Mouse (Mus musculus): ENCODE measurements around the gene Usp49. TPM values are rescaled to one million over a fixed set of nuclear protein-coding genes. Genes with fewer than 3 reads are reported as not detected.

Usp49 gene
- polyA plus RNA-seq, 2 experiments, result 2.9 to 6.6 TPM

GRCm38 (mm10) chr17:47703556-47703955 is 73.1 kb downstream of the Usp49 start:
- Histone ChIP-seq H3K4me2 (ENCODE audit: low read depth) (no peak overlapping the region), H3K27me3 (ENCODE audit: control insufficient read depth, insufficient read depth, low read length) (peaks cover 15% of the 10 kb centered on the region), H3K4me1 (replicated peaks; ENCODE audit: control insufficient read depth in 2 of 2, insufficient read depth in 2 of 2, low read length in 1 of 2) (no peaks in the 10 kb centered on the region; a peak in 1 of 4 replicates), H3K36me3 (replicated peaks; ENCODE audit: control insufficient read depth, insufficient read depth, low read depth) (no peaks in the 10 kb centered on the region), H3K9ac (replicated peaks) (no peak overlapping the region), H3K9me3 (ENCODE audit: control insufficient read depth, low read length) (no peaks in the 10 kb centered on the region), H3K27ac (no peak overlapping the region), H3K4me3 (ENCODE audit: insufficient read depth in 1 of 2, low read depth in 2 of 2, low read length in 2 of 2) (no peak overlapping the region)
- ATAC-seq (ENCODE audit: insufficient read depth), result no peak
- WGBS (ENCODE audit: insufficient replicate concordance), result 19% methylated on average over 20 of the region's 20 CpGs
- TF ChIP-seq EP300 (IDR thresholded peaks at IDR 0.05; ENCODE audit: low read depth), result no peak
- TF ChIP-seq CTCF (IDR thresholded peaks at IDR 0.05; ENCODE audit: low read depth), result no peak
- DNase-seq (ENCODE audit: low read depth in 3 of 3, low spot score in 3 of 3), result no peak

- Histone ChIP-seq H3K9me3 (ENCODE audit: control insufficient read depth, low read length) (no peaks in the 10 kb centered on the region), H3K36me3 (replicated peaks; ENCODE audit: control insufficient read depth, insufficient read depth, low read depth) (no peaks in the 10 kb centered on the region), H3K4me1 (replicated peaks; ENCODE audit: control insufficient read depth in 2 of 2, insufficient read depth in 2 of 2, low read length in 1 of 2) (no peaks in the 10 kb centered on the region; a peak in 1 of 4 replicates), H3K27ac (no peak overlapping the region), H3K4me2 (ENCODE audit: low read depth) (no peak overlapping the region), H3K9ac (replicated peaks) (no peak overlapping the region), H3K27me3 (ENCODE audit: control insufficient read depth, insufficient read depth, low read length) (peaks cover 15% of the 10 kb centered on the region), H3K4me3 (ENCODE audit: insufficient read depth in 1 of 2, low read depth in 2 of 2, low read length in 2 of 2) (no peak overlapping the region)
- ATAC-seq (ENCODE audit: insufficient read depth) (no peak), DNase-seq (ENCODE audit: low read depth in 3 of 3, low spot score in 3 of 3) (no peak)
- TF ChIP-seq EP300 (IDR thresholded peaks at IDR 0.05; ENCODE audit: low read depth) (no peak), CTCF (IDR thresholded peaks at IDR 0.05; ENCODE audit: low read depth) (peak; percentile 46)
- WGBS (ENCODE audit: insufficient replicate concordance), result 62% methylated on average over 4 of the region's 4 CpGs
Measured at GRCm38 (mm10) chr17:47704692-47705091, 74.2 kb downstream of the Usp49 start.

GRCm38 (mm10) chr17:47706196-47706595 is 75.7 kb downstream of the Usp49 start:
- Histone ChIP-seq H3K4me2 (ENCODE audit: low read depth) (no peak overlapping the region), H3K9me3 (ENCODE audit: control insufficient read depth, low read length) (no peaks in the 10 kb centered on the region), H3K27ac (no peak overlapping the region), H3K4me3 (ENCODE audit: insufficient read depth in 1 of 2, low read depth in 2 of 2, low read length in 2 of 2) (no peak overlapping the region), H3K27me3 (ENCODE audit: control insufficient read depth, insufficient read depth, low read length) (peaks cover 15% of the 10 kb centered on the region), H3K4me1 (replicated peaks; ENCODE audit: control insufficient read depth in 2 of 2, insufficient read depth in 2 of 2, low read length in 1 of 2) (0 out of 4 replicates have a peak, but pooled peaks cover 0 to 2% of the 10 kb centered on the region in 2 experiments), H3K9ac (replicated peaks) (no peak overlapping the region), H3K36me3 (replicated peaks; ENCODE audit: control insufficient read depth, insufficient read depth, low read depth) (no peaks in the 10 kb centered on the region)
- ATAC-seq (ENCODE audit: insufficient read depth) (no peak), DNase-seq (ENCODE audit: low read depth in 3 of 3, low spot score in 3 of 3) (no peak)
- no peak for TF ChIP-seq CTCF (IDR thresholded peaks at IDR 0.05; ENCODE audit: low read depth)
- no peak for TF ChIP-seq EP300 (IDR thresholded peaks at IDR 0.05; ENCODE audit: low read depth)
- 41% methylated on average over 1 of the region's 1 CpGs for WGBS (ENCODE audit: insufficient replicate concordance)

- no peak overlapping the region for H3K9ac ChIP-seq (replicated peaks)
- DNase-seq (ENCODE audit: low read depth in 3 of 3, low spot score in 3 of 3) (no peak), ATAC-seq (ENCODE audit: insufficient read depth) (no peak)
- TF ChIP-seq EP300 (IDR thresholded peaks at IDR 0.05; ENCODE audit: low read depth) (no peak), CTCF (IDR thresholded peaks at IDR 0.05; ENCODE audit: low read depth) (no peak)
- no peak overlapping the region for H3K4me3 ChIP-seq (ENCODE audit: insufficient read depth in 1 of 2, low read depth in 2 of 2, low read length in 2 of 2)
- 0 out of 4 replicates have a peak, but pooled peaks cover 0 to 4% of the 10 kb centered on the region in 2 experiments for H3K4me1 ChIP-seq (replicated peaks; ENCODE audit: control insufficient read depth in 2 of 2, insufficient read depth in 2 of 2, low read length in 1 of 2)
- no peak overlapping the region for H3K27ac ChIP-seq
- 58% methylated on average over 3 of the region's 3 CpGs for WGBS (ENCODE audit: insufficient replicate concordance)
- no peaks in the 10 kb centered on the region for H3K9me3 ChIP-seq (ENCODE audit: control insufficient read depth, low read length)
- H3K27me3 ChIP-seq (ENCODE audit: control insufficient read depth, insufficient read depth, low read length), result peaks cover 9% of the 10 kb centered on the region
- no peak overlapping the region for H3K4me2 ChIP-seq (ENCODE audit: low read depth)
- H3K36me3 ChIP-seq (replicated peaks; ENCODE audit: control insufficient read depth, insufficient read depth, low read depth), result no peaks in the 10 kb centered on the region
Measured at GRCm38 (mm10) chr17:47707961-47708360, 77.5 kb downstream of the Usp49 start.

DNA sequence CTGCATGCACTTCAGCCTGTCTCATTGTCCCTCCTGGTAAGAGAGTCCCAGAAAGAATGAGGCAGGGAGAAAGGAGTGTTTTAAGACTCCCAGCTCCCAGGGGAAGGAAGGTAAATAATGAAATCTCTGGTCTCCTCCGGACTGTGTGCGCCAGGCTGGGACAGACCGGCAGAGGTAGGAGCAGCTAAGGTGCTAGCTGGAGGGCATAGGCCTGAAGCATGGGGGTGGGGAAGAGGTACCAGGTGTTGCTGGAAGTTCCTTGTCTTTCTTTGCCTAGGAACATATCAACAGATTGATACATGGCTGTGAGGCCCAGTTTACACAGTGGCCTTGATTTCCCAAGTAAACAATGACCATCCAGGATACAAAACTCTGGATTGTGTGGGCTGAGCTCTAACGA is 78.5 kb downstream of the Usp49 start:
- no peaks in the 10 kb centered on the region for H3K36me3 ChIP-seq (replicated peaks; ENCODE audit: control insufficient read depth, insufficient read depth, low read depth)
- ATAC-seq (ENCODE audit: insufficient read depth) (no peak), DNase-seq (ENCODE audit: low read depth in 3 of 3, low spot score in 3 of 3) (no peak)
- no peak overlapping the region for H3K4me3 ChIP-seq (ENCODE audit: insufficient read depth in 1 of 2, low read depth in 2 of 2, low read length in 2 of 2)
- 0 out of 4 replicates have a peak, but pooled peaks cover 0 to 4% of the 10 kb centered on the region in 2 experiments for H3K4me1 ChIP-seq (replicated peaks; ENCODE audit: control insufficient read depth in 2 of 2, insufficient read depth in 2 of 2, low read length in 1 of 2)
- no peak overlapping the region for H3K9ac ChIP-seq (replicated peaks)
- TF ChIP-seq CTCF (IDR thresholded peaks at IDR 0.05; ENCODE audit: low read depth) (no peak), EP300 (IDR thresholded peaks at IDR 0.05; ENCODE audit: low read depth) (no peak)
- H3K27me3 ChIP-seq (ENCODE audit: control insufficient read depth, insufficient read depth, low read length), result peaks cover 4% of the 10 kb centered on the region
- no peak overlapping the region for H3K4me2 ChIP-seq (ENCODE audit: low read depth)
- H3K9me3 ChIP-seq (ENCODE audit: control insufficient read depth, low read length), result no peaks in the 10 kb centered on the region
- no peak overlapping the region for H3K27ac ChIP-seq
- 59% methylated on average over 4 of the region's 4 CpGs for WGBS (ENCODE audit: insufficient replicate concordance)
